Mouse (Mus musculus) lung, postnatal 0 days (tissue): ENCODE data around the gene Sec22b.

Source experiments
- CTCF ChIP-seq: IDR thresholded peaks from 2 replicates; pipeline ENCODE4 v1.5.1; 2016; ENCODE audit warnings: antibody characterized with exemption, mild to moderate bottlenecking
- EP300 ChIP-seq: IDR thresholded peaks from 2 replicates; pipeline ENCODE4 v1.6.1; 2016; ENCODE audit warnings: antibody characterized with exemption, mild to moderate bottlenecking, control low read depth

- TF ChIP-seq CTCF, result no peak
- TF ChIP-seq EP300, result no peak
These were observed 29.8 kb downstream of the Sec22b start for GRCm38 (mm10) chr3:97930787-97931158.
